Mouse (Mus musculus): ENCODE measurements around the gene Clgn.

Gene Clgn

GRCm38 (mm10) chr8:83389316-83390005, at the start of gene Clgn:
Clgn (plus strand) TSS chr8:83389867.
- peak; percentile 26 to 34 for DNase-seq

GRCm38 (mm10) chr8:83342076-83342475, 47.6 kb upstream of the Clgn start:
- no peak for DNase-seq

GRCm38 (mm10) chr8:83342693-83343092, 47.0 kb upstream of the Clgn start:
- peak in 1 of 2 experiments; percentile 15 for DNase-seq

- DNase-seq = no peak
Observed at GRCm38 (mm10) chr8:83348263-83348662, 41.4 kb upstream of the Clgn start, which contains the start of gene Mgat4d. Mgat4d (plus strand) TSS chr8:83348471.

- DNase-seq = no peak
Observed at GRCm38 (mm10) chr8:83351315-83351714, 38.4 kb upstream of the Clgn start.

GRCm38 (mm10) chr8:83363156-83363769, 26.4 kb upstream of the Clgn start:
- DNase-seq = no peak

- DNase-seq = no peak
Observed at GRCm38 (mm10) chr8:83377231-83377630, 12.4 kb upstream of the Clgn start.

- DNase-seq = no peak
Observed at GRCm38 (mm10) chr8:83380141-83380540, 9.5 kb upstream of the Clgn start.

- no peak for DNase-seq
Observed at GRCm38 (mm10) chr8:83381016-83381415, 8.7 kb upstream of the Clgn start.

- DNase-seq = no peak
Observed at GRCm38 (mm10) chr8:83382850-83383249, 6.8 kb upstream of the Clgn start.

GRCm38 (mm10) chr8:83390006-83390701, 487 bp downstream of the Clgn start:
- no peak for DNase-seq

GRCm38 (mm10) chr8:83392521-83392920, 2.9 kb downstream of the Clgn start:
- DNase-seq = no peak

- no peak for DNase-seq
Observed at GRCm38 (mm10) chr8:83394325-83394724, 4.7 kb downstream of the Clgn start.

GRCm38 (mm10) chr8:83396680-83397079, 7.0 kb downstream of the Clgn start:
- no peak for DNase-seq

- DNase-seq = no peak
Observed at GRCm38 (mm10) chr8:83397726-83398125, 8.1 kb downstream of the Clgn start.

- DNase-seq = no peak
Observed at GRCm38 (mm10) chr8:83405548-83405947, 15.9 kb downstream of the Clgn start.

- peak; percentile 1 to 13 for DNase-seq
Observed at GRCm38 (mm10) chr8:83406836-83407235, 17.2 kb downstream of the Clgn start.

- DNase-seq = no peak
Observed at GRCm38 (mm10) chr8:83408496-83408895, 18.8 kb downstream of the Clgn start.

GRCm38 (mm10) chr8:83416878-83417277, 27.2 kb downstream of the Clgn start:
- no peak for DNase-seq

GRCm38 (mm10) chr8:83417970-83418369, 28.3 kb downstream of the Clgn start:
- no peak for DNase-seq

- DNase-seq = no peak
Observed at GRCm38 (mm10) chr8:83418805-83419516, 29.3 kb downstream of the Clgn start.

GRCm38 (mm10) chr8:83421354-83421753, 31.7 kb downstream of the Clgn start:
- no peak for DNase-seq
